Mouse (Mus musculus) olfactory bulb, adult 2 months (tissue): ENCODE results near the gene H2-T3.

Source experiments
- CTCF ChIP-seq: fragments of 200-500 bp; IDR thresholded peaks from 2 replicates; pipeline ENCODE4 v1.5.1; 2012; ENCODE audit warnings: low read depth, mild to moderate bottlenecking, low read length, moderate library complexity; ENCODE audit not compliant: insufficient read depth
- POLR2A ChIP-seq: fragments of 200-500 bp; IDR thresholded peaks from 2 replicates; pipeline ENCODE4 v1.6.1; 2012; ENCODE audit warnings: mild to moderate bottlenecking, low read depth, low read length, moderate library complexity; ENCODE audit not compliant: insufficient read depth

- no peak for TF ChIP-seq CTCF
- no peak for TF ChIP-seq POLR2A
Observed at GRCm38 (mm10) chr17:36168039-36168652, 21.9 kb downstream of the H2-T3 start, which contains the start of gene Gm8909.
